Mouse (Mus musculus): ENCODE results near the gene Esrra.
A peak's percentile ranks its signal among the peaks of the same experiment; 100 is the strongest.

Esrra gene

GRCm38 (mm10) chr19:6937541-6938465 lies 16.2 kb upstream of the Esrra start:
- Histone ChIP-seq H3K4me1 (replicated peaks; ENCODE audit: low read depth, low read length) (peaks cover 40% of the 10 kb centered on the region), H3K27me3 (ENCODE audit: insufficient read depth, low read length) (peaks cover 36% of the 10 kb centered on the region), H3K9me3 (ENCODE audit: low read length) (no peaks in the 10 kb centered on the region), H3K4me3 (replicated peaks; ENCODE audit: low read length) (no peak overlapping the region), H3K36me3 (ENCODE audit: insufficient read depth, low read length) (no peaks in the 10 kb centered on the region)
- no peak for TF ChIP-seq POU5F1 (IDR thresholded peaks at IDR 0.05; ENCODE audit: borderline replicate concordance, low read length)
- TF ChIP-seq NANOG (IDR thresholded peaks at IDR 0.05; ENCODE audit: borderline replicate concordance, low read length) = no peak

- Histone ChIP-seq H3K4me1 (replicated peaks; ENCODE audit: low read depth, low read length) (peaks cover 51% of the 10 kb centered on the region), H3K4me3 (replicated peaks; ENCODE audit: low read length) (no peak overlapping the region), H3K36me3 (ENCODE audit: insufficient read depth, low read length) (no peaks in the 10 kb centered on the region), H3K9me3 (ENCODE audit: low read length) (no peaks in the 10 kb centered on the region), H3K27me3 (ENCODE audit: insufficient read depth, low read length) (peaks cover 43% of the 10 kb centered on the region)
- peak; percentile 92 for TF ChIP-seq CTCF (conservative IDR thresholded peaks at IDR 0.05; ENCODE audit: low read length)
- no peak for TF ChIP-seq NANOG (IDR thresholded peaks at IDR 0.05; ENCODE audit: borderline replicate concordance, low read length)
- TF ChIP-seq POU5F1 (IDR thresholded peaks at IDR 0.05; ENCODE audit: borderline replicate concordance, low read length) = no peak
These were observed 14.7 kb upstream of the Esrra start for GRCm38 (mm10) chr19:6936299-6936698.

GRCm38 (mm10) chr19:6934195-6934977 lies 12.8 kb upstream of the Esrra start, which contains the start of gene Kcnk4:
Kcnk4 (minus strand) TSS chr19:6934515.
- peaks cover 45% of the 10 kb centered on the region for H3K27me3 ChIP-seq (ENCODE audit: insufficient read depth, low read length)
- peak within 1 kb of the TSS; percentile 77 for H3K4me3 ChIP-seq (replicated peaks; ENCODE audit: low read length)
- H3K36me3 ChIP-seq (ENCODE audit: insufficient read depth, low read length) = no peaks in the 10 kb centered on the region
- no peaks in the 10 kb centered on the region for H3K9me3 ChIP-seq (ENCODE audit: low read length)
- TF ChIP-seq NANOG (IDR thresholded peaks at IDR 0.05; ENCODE audit: borderline replicate concordance, low read length) = no peak
- no peak for TF ChIP-seq CTCF (conservative IDR thresholded peaks at IDR 0.05; ENCODE audit: low read length)
- TF ChIP-seq POU5F1 (IDR thresholded peaks at IDR 0.05; ENCODE audit: borderline replicate concordance, low read length) = no peak
- H3K4me1 ChIP-seq (replicated peaks; ENCODE audit: low read depth, low read length) = peaks cover 51% of the 10 kb centered on the region

- Histone ChIP-seq H3K36me3 (ENCODE audit: insufficient read depth, low read length) (no peaks in the 10 kb centered on the region), H3K4me3 (replicated peaks; ENCODE audit: low read length) (peak overlapping the region; percentile 77), H3K4me1 (replicated peaks; ENCODE audit: low read depth, low read length) (peaks cover 56% of the 10 kb centered on the region), H3K9me3 (ENCODE audit: low read length) (no peaks in the 10 kb centered on the region), H3K27me3 (ENCODE audit: insufficient read depth, low read length) (peaks cover 48% of the 10 kb centered on the region)
- TF ChIP-seq NANOG (IDR thresholded peaks at IDR 0.05; ENCODE audit: borderline replicate concordance, low read length) (no peak), CTCF (conservative IDR thresholded peaks at IDR 0.05; ENCODE audit: low read length) (no peak), POU5F1 (IDR thresholded peaks at IDR 0.05; ENCODE audit: borderline replicate concordance, low read length) (no peak)
These were observed 12.0 kb upstream of the Esrra start for GRCm38 (mm10) chr19:6933436-6934194.

- TF ChIP-seq CTCF (conservative IDR thresholded peaks at IDR 0.05; ENCODE audit: low read length) = no peak
- TF ChIP-seq NANOG (IDR thresholded peaks at IDR 0.05; ENCODE audit: borderline replicate concordance, low read length) = no peak
- no peak for TF ChIP-seq POU5F1 (IDR thresholded peaks at IDR 0.05; ENCODE audit: borderline replicate concordance, low read length)
- Histone ChIP-seq H3K9me3 (ENCODE audit: low read length) (no peaks in the 10 kb centered on the region), H3K4me3 (replicated peaks; ENCODE audit: low read length) (peak overlapping the region; percentile 77), H3K36me3 (ENCODE audit: insufficient read depth, low read length) (no peaks in the 10 kb centered on the region), H3K27me3 (ENCODE audit: insufficient read depth, low read length) (peaks cover 47% of the 10 kb centered on the region), H3K4me1 (replicated peaks; ENCODE audit: low read depth, low read length) (peaks cover 59% of the 10 kb centered on the region)
These were observed 11.5 kb upstream of the Esrra start for GRCm38 (mm10) chr19:6933102-6933435.

GRCm38 (mm10) chr19:6932018-6932417 lies 10.4 kb upstream of the Esrra start:
- no peaks in the 10 kb centered on the region for H3K36me3 ChIP-seq (ENCODE audit: insufficient read depth, low read length)
- H3K4me1 ChIP-seq (replicated peaks; ENCODE audit: low read depth, low read length) = peaks cover 69% of the 10 kb centered on the region
- H3K9me3 ChIP-seq (ENCODE audit: low read length) = no peaks in the 10 kb centered on the region
- no peak overlapping the region for H3K4me3 ChIP-seq (replicated peaks; ENCODE audit: low read length)
- H3K27me3 ChIP-seq (ENCODE audit: insufficient read depth, low read length) = peaks cover 57% of the 10 kb centered on the region
- TF ChIP-seq POU5F1 (IDR thresholded peaks at IDR 0.05; ENCODE audit: borderline replicate concordance, low read length) = no peak
- no peak for TF ChIP-seq CTCF (conservative IDR thresholded peaks at IDR 0.05; ENCODE audit: low read length)
- no peak for TF ChIP-seq NANOG (IDR thresholded peaks at IDR 0.05; ENCODE audit: borderline replicate concordance, low read length)

- Histone ChIP-seq H3K9me3 (ENCODE audit: low read length) (no peaks in the 10 kb centered on the region), H3K27me3 (ENCODE audit: insufficient read depth, low read length) (peaks cover 67% of the 10 kb centered on the region), H3K36me3 (ENCODE audit: insufficient read depth, low read length) (no peaks in the 10 kb centered on the region), H3K4me1 (replicated peaks; ENCODE audit: low read depth, low read length) (peaks cover 79% of the 10 kb centered on the region), H3K4me3 (replicated peaks; ENCODE audit: low read length) (no peak overlapping the region)
- TF ChIP-seq CTCF (conservative IDR thresholded peaks at IDR 0.05; ENCODE audit: low read length) (no peak), NANOG (IDR thresholded peaks at IDR 0.05; ENCODE audit: borderline replicate concordance, low read length) (no peak), POU5F1 (IDR thresholded peaks at IDR 0.05; ENCODE audit: borderline replicate concordance, low read length) (no peak)
These were observed 9.4 kb upstream of the Esrra start for GRCm38 (mm10) chr19:6931002-6931401.

GRCm38 (mm10) chr19:6928080-6928479 lies 6.5 kb upstream of the Esrra start:
- H3K4me3 ChIP-seq (replicated peaks; ENCODE audit: low read length) = 0 out of 2 replicates have a peak overlapping the region, but pooled peaks have one; percentile 23
- TF ChIP-seq CTCF (conservative IDR thresholded peaks at IDR 0.05; ENCODE audit: low read length) (no peak), NANOG (IDR thresholded peaks at IDR 0.05; ENCODE audit: borderline replicate concordance, low read length) (no peak), POU5F1 (IDR thresholded peaks at IDR 0.05; ENCODE audit: borderline replicate concordance, low read length) (no peak)
- H3K4me1 ChIP-seq (replicated peaks; ENCODE audit: low read depth, low read length) = peaks cover 84% of the 10 kb centered on the region
- peaks cover 65% of the 10 kb centered on the region for H3K27me3 ChIP-seq (ENCODE audit: insufficient read depth, low read length)
- no peaks in the 10 kb centered on the region for H3K9me3 ChIP-seq (ENCODE audit: low read length)
- no peaks in the 10 kb centered on the region for H3K36me3 ChIP-seq (ENCODE audit: insufficient read depth, low read length)
